ENCODE assay signal across 8 mouse cellular contexts in genomic region chr11:72050168-72050894, GRCm38 (mm10). TPM values are rescaled to one million over a fixed set of nuclear protein-coding genes. Genes with fewer than 3 reads are reported as not detected.
DNase-seq lines count a peak whose midpoint lies in the region; ATAC-seq lines count a peak whose summit lies in the region.

No protein-coding gene starts in this region.

- H3K4me2 ChIP-seq in lung, embryonic 16.5 days (ENCODE audit: low read depth, low read length) = peak overlapping the region; percentile 74
- peak overlapping the region; percentile 94 for H3K4me2 ChIP-seq in intestine, embryonic 15.5 days (replicated peaks)
- peak overlapping the region; percentile 89 for H3K4me2 ChIP-seq in neural tube, embryonic 15.5 days

- ATAC-seq in lung, embryonic 16.5 days (ENCODE audit: low read depth) = 0 out of 2 replicates have a peak, but pooled peaks have one; percentile 1
- no peak for ATAC-seq in intestine, embryonic 15.5 days
- peak; percentile 33; the same call in 1 of the 2 replicates for ATAC-seq in neural tube, embryonic 15.5 days (ENCODE audit: low FRiP score)
- ATAC-seq in megakaryocyte-erythroid progenitor cell, adult 5-6 weeks (replicated peaks; ENCODE audit: low FRiP score, low TSS enrichment, poor library complexity, severe bottlenecking) = no peak

- peak overlapping the region; percentile 59 for H3K9ac ChIP-seq in lung, embryonic 16.5 days (ENCODE audit: low read length)
- peak overlapping the region; percentile 62 for H3K9ac ChIP-seq in intestine, embryonic 15.5 days
- H3K9ac ChIP-seq in neural tube, embryonic 15.5 days (replicated peaks) = peak overlapping the region; percentile 85

- peaks cover 10% of the 10 kb centered on the region; the same call in 1 of the 2 replicates for H3K27me3 ChIP-seq in lung, embryonic 16.5 days (ENCODE audit: control insufficient read depth, insufficient read depth, low read depth, low read length)
- peaks cover 6% of the 10 kb centered on the region; the same call in 1 of the 2 replicates for H3K27me3 ChIP-seq in intestine, embryonic 15.5 days (replicated peaks)
- H3K27me3 ChIP-seq in neural tube, embryonic 15.5 days (replicated peaks) = peaks cover 13% of the 10 kb centered on the region

- no peak overlapping the region for H3K27ac ChIP-seq in lung, embryonic 16.5 days (ENCODE audit: low read length)
- no peak overlapping the region for H3K27ac ChIP-seq in intestine, embryonic 15.5 days
- peak overlapping the region; percentile 76 for H3K27ac ChIP-seq in neural tube, embryonic 15.5 days (replicated peaks)

- no peaks in the 10 kb centered on the region for H3K9me3 ChIP-seq in lung, embryonic 16.5 days (ENCODE audit: control insufficient read depth, low read length)
- H3K9me3 ChIP-seq in intestine, embryonic 15.5 days = no peaks in the 10 kb centered on the region
- no peaks in the 10 kb centered on the region for H3K9me3 ChIP-seq in neural tube, embryonic 15.5 days (replicated peaks)

- peak overlapping the region; percentile 48 for H3K4me3 ChIP-seq in lung, embryonic 16.5 days (ENCODE audit: low read length)
- H3K4me3 ChIP-seq in intestine, embryonic 15.5 days (replicated peaks) = peak overlapping the region; percentile 49
- H3K4me3 ChIP-seq in neural tube, embryonic 15.5 days (replicated peaks) = peak overlapping the region; percentile 58

- WGBS in lung, embryonic 16.5 days = 14% methylated on average over 14 of the region's 14 CpGs
- WGBS in intestine, embryonic 15.5 days = 24% methylated on average over 14 of the region's 14 CpGs
- WGBS in neural tube, embryonic 15.5 days = 23% methylated on average over 14 of the region's 14 CpGs

- H3K36me3 ChIP-seq in lung, embryonic 16.5 days (ENCODE audit: control insufficient read depth, insufficient read depth, low read length) = peaks cover 11% of the 10 kb centered on the region
- H3K36me3 ChIP-seq in intestine, embryonic 15.5 days = peaks cover 9% of the 10 kb centered on the region; the same call in 1 of the 2 replicates
- peaks cover 4% of the 10 kb centered on the region; the same call in 1 of the 2 replicates for H3K36me3 ChIP-seq in neural tube, embryonic 15.5 days

- peak; percentile 26 for DNase-seq in adrenal gland, postnatal 10 days
- DNase-seq in adrenal gland, adult (ENCODE audit: inconsistent age in 2 of 2, low spot score in 1 of 2) = no peak
- DNase-seq in lung, postnatal 36 days = no peak
- no peak for DNase-seq in yolk sac, embryonic 10.5 days (ENCODE audit: low spot score)

- peaks cover 18% of the 10 kb centered on the region for H3K4me1 ChIP-seq in lung, embryonic 16.5 days (replicated peaks; ENCODE audit: control insufficient read depth, insufficient read depth, low read length)
- peaks cover 19% of the 10 kb centered on the region for H3K4me1 ChIP-seq in intestine, embryonic 15.5 days (replicated peaks)
- H3K4me1 ChIP-seq in neural tube, embryonic 15.5 days = peaks cover 23% of the 10 kb centered on the region

RNA-seq across cellular contexts. Expression of gene Pimreg, which starts 8.5 kb away (rescaled TPM):
- 10 to 100 TPM; 14.1 to 23.8 TPM for total RNA-seq in adrenal gland, postnatal 10 days (2021)
- polyA plus RNA-seq in lung, embryonic 16.5 days (2015; fragmentation: Nextera tagmentation; extraction: Ambion mirVana) = 133 and 138 TPM in 2 replicates
- polyA plus RNA-seq in intestine, embryonic 15.5 days (2015; fragmentation: Nextera tagmentation; extraction: Ambion mirVana) = 75.4 and 81.8 TPM in 2 replicates
- 19.1 and 33.3 TPM in 2 replicates for polyA plus RNA-seq in neural tube, embryonic 15.5 days (2015; fragmentation: Nextera tagmentation; extraction: Ambion mirVana)
- total RNA-seq in megakaryocyte-erythroid progenitor cell, adult 5-6 weeks (2014; fragmentation: Nextera tagmentation) = 2.3 and 7.1 TPM in 2 replicates
- total RNA-seq in megakaryocyte-erythroid progenitor cell, adult 5-6 weeks (2017) = 3.1 and 3.6 TPM in 2 replicates

RNA-seq across cellular contexts. Expression of gene Aipl1, which starts 13.0 kb away (rescaled TPM):
- under 1 TPM; 0.27 to 0.33 TPM for total RNA-seq in adrenal gland, postnatal 10 days (2021)
- polyA plus RNA-seq in lung, embryonic 16.5 days (2015; fragmentation: Nextera tagmentation; extraction: Ambion mirVana) = 0.44 and 0.64 TPM in 2 replicates
- polyA plus RNA-seq in intestine, embryonic 15.5 days (2015; fragmentation: Nextera tagmentation; extraction: Ambion mirVana) = 0.19 and 0.34 TPM in 2 replicates
- polyA plus RNA-seq in neural tube, embryonic 15.5 days (2015; fragmentation: Nextera tagmentation; extraction: Ambion mirVana) = 0.36 and 0.41 TPM in 2 replicates
- total RNA-seq in megakaryocyte-erythroid progenitor cell, adult 5-6 weeks (2014; fragmentation: Nextera tagmentation) = not detected in 2 replicates
- total RNA-seq in megakaryocyte-erythroid progenitor cell, adult 5-6 weeks (2017) = 0.08 and 0.61 TPM in 2 replicates

Comparison
In these comparisons a context has a peak if more than half of its experiments do, and no peak if none do; other contexts are left out.
1. ATAC-seq: peak in lung, embryonic 16.5 days (single experiment) and neural tube, embryonic 15.5 days (single experiment); none in intestine, embryonic 15.5 days (single experiment) and megakaryocyte-erythroid progenitor cell, adult 5-6 weeks (single experiment).
2. Peak in every context shown above with its lines, with median percentiles within 50 percentile points of each other: H3K4me2 ChIP-seq, H3K4me3 ChIP-seq and H3K9ac ChIP-seq.